Mouse (Mus musculus): Measurements from ENCODE around the gene Cd2bp2. TPM values are rescaled to one million over a fixed set of nuclear protein-coding genes. Genes with fewer than 3 reads are reported as not detected.
A peak's percentile ranks its signal among the peaks of the same experiment; 100 is the strongest.

Cd2bp2 gene
- polyA plus RNA-seq, 1 experiment from 2014 or later = 96.1 TPM

- peak; percentile 17; the same call in 1 of the 2 replicates for ATAC-seq
- peak overlapping the region; percentile 98 for H3K9ac ChIP-seq (replicated peaks)
- H3K36me3 ChIP-seq = peaks cover 23% of the 10 kb centered on the region
- no peaks in the 10 kb centered on the region for H3K27me3 ChIP-seq
- peak overlapping the region; percentile 99 for H3K4me2 ChIP-seq (replicated peaks)
- peaks cover 41% of the 10 kb centered on the region for H3K4me1 ChIP-seq (replicated peaks)
- H3K4me3 ChIP-seq (replicated peaks) = peak overlapping the region; percentile 93
- H3K27ac ChIP-seq = peak overlapping the region; percentile 87
- WGBS = 0% methylated on average over 52 of the region's 53 CpGs
- 0 out of 2 replicates have a peak, but pooled peaks cover 2% of the 10 kb centered on the region for H3K9me3 ChIP-seq
These were observed 11.8 kb upstream of the Cd2bp2 start for GRCm38 (mm10) chr7:127207374-127208294.

GRCm38 (mm10) chr7:127206606-127207005 is 10.8 kb upstream of the Cd2bp2 start:
- Histone ChIP-seq H3K4me3 (replicated peaks) (peak overlapping the region; percentile 93), H3K4me1 (replicated peaks) (peaks cover 41% of the 10 kb centered on the region), H3K27me3 (no peaks in the 10 kb centered on the region), H3K9ac (replicated peaks) (peak overlapping the region; percentile 98), H3K36me3 (peaks cover 24% of the 10 kb centered on the region), H3K27ac (no peak overlapping the region), H3K9me3 (0 out of 2 replicates have a peak, but pooled peaks cover 2% of the 10 kb centered on the region), H3K4me2 (replicated peaks) (peak overlapping the region; percentile 99)
- WGBS = 71% methylated on average over 2 of the region's 2 CpGs
- ATAC-seq = no peak

- H3K27ac ChIP-seq = peak overlapping the region; percentile 78
- H3K4me1 ChIP-seq (replicated peaks) = peaks cover 33% of the 10 kb centered on the region
- H3K4me3 ChIP-seq (replicated peaks) = peak overlapping the region; percentile 74
- peak overlapping the region; percentile 71 for H3K4me2 ChIP-seq (replicated peaks)
- peak overlapping the region; percentile 72 for H3K9ac ChIP-seq (replicated peaks)
- peaks cover 81% of the 10 kb centered on the region for H3K36me3 ChIP-seq
- no peaks in the 10 kb centered on the region for H3K9me3 ChIP-seq
- ATAC-seq = 0 out of 2 replicates have a peak, but pooled peaks have one; percentile 0
- H3K27me3 ChIP-seq = no peaks in the 10 kb centered on the region
- WGBS = 55% methylated on average over 11 of the region's 11 CpGs
These were observed 634 bp upstream of the Cd2bp2 start for GRCm38 (mm10) chr7:127196484-127196883.

GRCm38 (mm10) chr7:127194633-127195029 is 1.2 kb downstream of the Cd2bp2 start:
- H3K4me3 ChIP-seq (replicated peaks) = peak overlapping the region; percentile 74
- no peaks in the 10 kb centered on the region for H3K27me3 ChIP-seq
- 89% methylated on average over 7 of the region's 7 CpGs for WGBS
- ATAC-seq = no peak
- H3K9ac ChIP-seq (replicated peaks) = peak overlapping the region; percentile 83
- H3K4me1 ChIP-seq (replicated peaks) = peaks cover 33% of the 10 kb centered on the region
- peaks cover 73% of the 10 kb centered on the region for H3K36me3 ChIP-seq
- no peak overlapping the region for H3K27ac ChIP-seq
- peak overlapping the region; percentile 89 for H3K4me2 ChIP-seq (replicated peaks)
- no peaks in the 10 kb centered on the region for H3K9me3 ChIP-seq

- WGBS = 94% methylated on average over 17 of the region's 17 CpGs
- H3K4me1 ChIP-seq (replicated peaks) = peaks cover 33% of the 10 kb centered on the region
- no peak overlapping the region for H3K27ac ChIP-seq
- ATAC-seq = no peak
- peak overlapping the region; percentile 74 for H3K4me3 ChIP-seq (replicated peaks)
- peak overlapping the region; percentile 89 for H3K4me2 ChIP-seq (replicated peaks)
- H3K9me3 ChIP-seq = no peaks in the 10 kb centered on the region
- peaks cover 68% of the 10 kb centered on the region for H3K36me3 ChIP-seq
- H3K9ac ChIP-seq (replicated peaks) = no peak overlapping the region
- no peaks in the 10 kb centered on the region for H3K27me3 ChIP-seq
These were observed 1.7 kb downstream of the Cd2bp2 start for GRCm38 (mm10) chr7:127194011-127194632.

- WGBS = 93% methylated on average over 5 of the region's 5 CpGs
- H3K4me3 ChIP-seq (replicated peaks) = no peak overlapping the region
These were observed 2.9 kb downstream of the Cd2bp2 start for GRCm38 (mm10) chr7:127192989-127193388.

GRCm38 (mm10) chr7:127190672-127191071 is 5.2 kb downstream of the Cd2bp2 start:
- 85% methylated on average over 6 of the region's 6 CpGs for WGBS
- no peak for ATAC-seq

More at GRCm38 (mm10) chr7:127192989-127193388, 2.9 kb downstream of the Cd2bp2 start:
- no peak overlapping the region for H3K9ac ChIP-seq (replicated peaks)
- H3K4me1 ChIP-seq (replicated peaks) = peaks cover 33% of the 10 kb centered on the region
- peaks cover 57% of the 10 kb centered on the region for H3K36me3 ChIP-seq
- ATAC-seq = no peak
- no peaks in the 10 kb centered on the region for H3K9me3 ChIP-seq
- no peak overlapping the region for H3K4me2 ChIP-seq (replicated peaks)
- no peak overlapping the region for H3K27ac ChIP-seq
- no peaks in the 10 kb centered on the region for H3K27me3 ChIP-seq

GRCm38 (mm10) chr7:127188305-127189276 is 7.3 kb downstream of the Cd2bp2 start:
- Histone ChIP-seq H3K4me2 (replicated peaks) (no peak overlapping the region), H3K9me3 (no peaks in the 10 kb centered on the region), H3K36me3 (peaks cover 31% of the 10 kb centered on the region), H3K27ac (no peak overlapping the region), H3K4me1 (replicated peaks) (peaks cover 6% of the 10 kb centered on the region; the same call in 1 of the 2 replicates), H3K4me3 (replicated peaks) (no peak overlapping the region), H3K27me3 (no peaks in the 10 kb centered on the region), H3K9ac (replicated peaks) (no peak overlapping the region)
- ATAC-seq = no peak
- 87% methylated on average over 17 of the region's 17 CpGs for WGBS

More at GRCm38 (mm10) chr7:127190672-127191071, 5.2 kb downstream of the Cd2bp2 start:
- H3K4me3 ChIP-seq (replicated peaks) = no peak overlapping the region
- no peak overlapping the region for H3K27ac ChIP-seq
- no peaks in the 10 kb centered on the region for H3K27me3 ChIP-seq
- H3K36me3 ChIP-seq = peaks cover 44% of the 10 kb centered on the region
- no peaks in the 10 kb centered on the region for H3K9me3 ChIP-seq
- no peak overlapping the region for H3K9ac ChIP-seq (replicated peaks)
- H3K4me1 ChIP-seq (replicated peaks) = peaks cover 22% of the 10 kb centered on the region
- no peak overlapping the region for H3K4me2 ChIP-seq (replicated peaks)

- Histone ChIP-seq H3K9me3 (no peaks in the 10 kb centered on the region), H3K9ac (replicated peaks) (no peak overlapping the region), H3K4me2 (replicated peaks) (no peak overlapping the region), H3K4me1 (replicated peaks) (no peaks in the 10 kb centered on the region), H3K4me3 (replicated peaks) (no peak overlapping the region), H3K27ac (no peak overlapping the region), H3K36me3 (peaks cover 19% of the 10 kb centered on the region), H3K27me3 (no peaks in the 10 kb centered on the region)
- no peak for ATAC-seq
- 66% methylated on average over 10 of the region's 10 CpGs for WGBS
These were observed 8.5 kb downstream of the Cd2bp2 start for GRCm38 (mm10) chr7:127187351-127187750.

- H3K4me3 ChIP-seq (replicated peaks) = no peak overlapping the region
These were observed 10.2 kb downstream of the Cd2bp2 start for GRCm38 (mm10) chr7:127185601-127186000.

GRCm38 (mm10) chr7:127184720-127185119 is 11.1 kb downstream of the Cd2bp2 start:
- no peak overlapping the region for H3K4me2 ChIP-seq (replicated peaks)
- H3K9me3 ChIP-seq = no peaks in the 10 kb centered on the region
- no peak for ATAC-seq
- H3K4me1 ChIP-seq (replicated peaks) = no peaks in the 10 kb centered on the region
- no peaks in the 10 kb centered on the region for H3K27me3 ChIP-seq
- no peak overlapping the region for H3K9ac ChIP-seq (replicated peaks)
- H3K4me3 ChIP-seq (replicated peaks) = no peak overlapping the region
- no CpG with 5 or more reads among the region's 1 CpGs for WGBS
- H3K36me3 ChIP-seq = no peaks in the 10 kb centered on the region
- H3K27ac ChIP-seq = no peak overlapping the region

More at GRCm38 (mm10) chr7:127185601-127186000, 10.2 kb downstream of the Cd2bp2 start:
- Histone ChIP-seq H3K9me3 (no peaks in the 10 kb centered on the region), H3K36me3 (peaks cover 3% of the 10 kb centered on the region; the same call in 1 of the 2 replicates), H3K4me2 (replicated peaks) (no peak overlapping the region), H3K27ac (no peak overlapping the region), H3K27me3 (no peaks in the 10 kb centered on the region), H3K9ac (replicated peaks) (no peak overlapping the region), H3K4me1 (replicated peaks) (no peaks in the 10 kb centered on the region)
- 65% methylated on average over 3 of the region's 3 CpGs for WGBS
- no peak for ATAC-seq

Measured in midbrain, embryonic 13.5 days (tissue).